Mouse (Mus musculus) bone marrow, adult 2 months (tissue): ENCODE results near the gene Ercc6.

ENCODE experiments used
- CTCF ChIP-seq: fragments of 200-500 bp; IDR thresholded peaks from 2 replicates; pipeline ENCODE4 v1.5.1; 2011; ENCODE audit warnings: low read length, control low read depth; ENCODE audit not compliant: control insufficient read depth, insufficient read depth
- POLR2A ChIP-seq: fragments of 200-500 bp; IDR thresholded peaks from 2 replicates; pipeline ENCODE4 v1.6.1; 2011; ENCODE audit warnings: low read depth, mild to moderate bottlenecking, control low read depth, low read length, borderline replicate concordance; ENCODE audit not compliant: control insufficient read depth

DNA sequence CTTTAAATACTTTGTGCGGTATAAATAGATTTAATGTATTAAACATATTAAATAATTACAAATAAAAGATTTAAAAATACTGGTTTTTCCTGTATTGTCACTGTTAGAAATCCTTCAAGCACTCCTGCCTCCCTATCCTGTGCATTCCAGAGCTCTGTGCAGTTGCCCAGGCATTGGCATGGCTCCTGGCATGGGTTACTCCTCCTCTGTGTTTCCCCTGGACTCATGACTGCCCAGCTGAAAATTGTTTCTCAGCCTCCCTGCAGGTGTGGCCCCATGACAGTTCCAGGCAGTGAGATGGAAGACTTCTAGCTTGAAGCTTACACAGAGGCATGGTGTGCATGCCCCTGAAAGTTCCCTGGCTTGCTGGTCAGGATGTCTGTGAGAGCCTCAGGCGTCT, 65.1 kb downstream of the Ercc6 start:
- TF ChIP-seq POLR2A = no peak
- no peak for TF ChIP-seq CTCF
